Mouse (Mus musculus) kidney, embryonic 16.5 days (tissue): ENCODE data around the gene Lcn10. TPM values are rescaled to one million over a fixed set of nuclear protein-coding genes. Genes with fewer than 3 reads are reported as not detected.

Experiments
- ATAC-seq: fragments of 200-750 bp; cut with Nextera tagmentation; 2 replicates; pipeline ENCODE4 v1.8.0; 2017; ENCODE audit warnings: moderate TSS enrichment; ENCODE audit not compliant: low FRiP score, low TSS enrichment
- H3K27ac ChIP-seq: fragments of 300-500 bp; sonication (generic); 2 replicates; pipeline ENCODE4 v1.5.1; 2014; ENCODE audit warnings: low read length
- H3K27me3 ChIP-seq: fragments of 300-500 bp; sonication (generic); 2 replicates; pipeline ENCODE4 v1.6.1; 2014; ENCODE audit warnings: low read length, control low read depth, mixed read lengths; ENCODE audit not compliant: insufficient read depth
- H3K36me3 ChIP-seq: fragments of 300-500 bp; sonication (generic); 2 replicates; pipeline ENCODE4 v1.6.1; 2014; ENCODE audit warnings: low read length, control low read depth, mixed read lengths; ENCODE audit not compliant: insufficient read depth
- H3K4me1 ChIP-seq: fragments of 300-500 bp; sonication (generic); 2 replicates; pipeline ENCODE4 v1.6.1; 2014; ENCODE audit warnings: low read length, control low read depth, mixed read lengths; ENCODE audit not compliant: insufficient read depth
- H3K4me2 ChIP-seq: fragments of 300-500 bp; sonication (generic); replicated peaks from 2 replicates; pipeline ENCODE4 v1.6.1; 2014; ENCODE audit warnings: low read depth, low read length
- H3K4me3 ChIP-seq: fragments of 300-500 bp; sonication (generic); 2 replicates; pipeline ENCODE4 v1.5.1; 2014; ENCODE audit warnings: mild to moderate bottlenecking, low read length
- H3K9ac ChIP-seq: fragments of 300-500 bp; sonication (generic); replicated peaks from 2 replicates; pipeline ENCODE4 v1.6.1; 2014; ENCODE audit warnings: low read length
- H3K9me3 ChIP-seq: fragments of 300-500 bp; sonication (generic); 2 replicates; pipeline ENCODE4 v1.6.1; 2016; ENCODE audit warnings: low read length, control low read depth
- WGBS: fragments of 180-500 bp; shearing (Covaris S2); extraction: QIAGEN DNeasy Blood & Tissue Kit; methylation state at CpG from one replicate; pipeline ENCODE4 v1.1.7; 2014; 5-methylcytosine and 5-hydroxymethylcytosine counted together
- polyA plus RNA-seq: library from polyadenylated mRNA; unstranded; fragments of >200 nt; fragmentation: Nextera tagmentation; extraction: Ambion mirVana; gene quantifications from 2 replicates; pipeline ENCODE4 v1.2.1, GENCODE M21; 2015

Gene Lcn10
- not detected in 2 replicates for polyA plus RNA-seq

DNA sequence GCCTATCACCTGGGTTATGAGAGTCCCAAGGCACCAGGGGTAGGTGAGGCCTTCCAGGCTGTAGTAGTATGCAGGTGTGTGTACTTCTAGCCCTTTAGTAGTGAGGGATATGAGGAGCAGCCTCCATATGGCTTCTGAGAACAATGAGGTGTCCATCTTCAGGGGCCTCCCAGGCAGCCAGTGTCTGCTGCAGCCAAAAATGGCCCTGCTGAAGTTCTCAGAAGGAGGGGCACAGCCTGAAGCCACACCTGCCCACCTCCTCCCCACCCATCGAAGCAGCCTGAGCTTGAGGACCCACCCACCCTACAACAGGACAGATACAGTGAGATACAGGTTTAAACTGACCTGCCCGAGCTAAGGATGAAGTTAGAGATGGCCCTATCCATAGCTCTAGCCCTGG is at the start of gene Lcn10:
Lcn10 (plus strand) TSS at position 301 of the 400 bp plus-strand sequence.
- H3K4me2 ChIP-seq, result no peak within 1 kb of the TSS
- H3K9ac ChIP-seq, result no peak within 1 kb of the TSS
- H3K4me3 ChIP-seq, result no peak within 1 kb of the TSS
- H3K27ac ChIP-seq, result no peak within 1 kb of the TSS
- no peak for ATAC-seq
- H3K4me1 ChIP-seq, result no peaks in the 10 kb centered on the region
- 63% methylated on average over 2 of the region's 2 CpGs for WGBS
- H3K27me3 ChIP-seq, result no peaks in the 10 kb centered on the region
- no peaks in the 10 kb centered on the region for H3K36me3 ChIP-seq
- H3K9me3 ChIP-seq, result no peaks in the 10 kb centered on the region

DNA sequence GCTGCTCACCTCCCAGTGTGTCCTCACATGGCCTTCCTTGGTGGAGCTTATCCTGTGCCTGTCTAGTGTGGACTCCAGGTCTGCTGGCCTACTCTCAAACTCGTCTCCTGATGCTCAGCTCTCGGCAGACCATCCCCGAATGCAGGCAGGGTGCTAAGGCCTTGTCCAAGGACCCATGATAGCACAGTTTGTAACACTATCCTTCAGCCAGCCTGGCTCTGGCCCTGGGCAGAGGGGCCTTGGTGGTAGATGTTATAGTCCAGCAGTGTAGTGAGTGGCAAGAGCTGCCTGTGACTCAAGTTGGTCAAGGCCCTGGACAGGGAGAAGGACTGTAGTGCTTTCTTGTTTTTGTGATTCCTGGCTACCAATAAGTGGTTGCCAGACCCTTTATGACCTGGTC is 48.9 kb upstream of the Lcn10 start:
- ATAC-seq, result no peak
- H3K4me1 ChIP-seq, result no peaks in the 10 kb centered on the region
- no peaks in the 10 kb centered on the region for H3K27me3 ChIP-seq
- WGBS, result 88% methylated on average over 3 of the region's 3 CpGs
- H3K9me3 ChIP-seq, result no peaks in the 10 kb centered on the region
- no peak overlapping the region for H3K4me2 ChIP-seq
- H3K4me3 ChIP-seq, result no peak overlapping the region
- H3K9ac ChIP-seq, result no peak overlapping the region
- no peak overlapping the region for H3K27ac ChIP-seq
- no peaks in the 10 kb centered on the region for H3K36me3 ChIP-seq

DNA sequence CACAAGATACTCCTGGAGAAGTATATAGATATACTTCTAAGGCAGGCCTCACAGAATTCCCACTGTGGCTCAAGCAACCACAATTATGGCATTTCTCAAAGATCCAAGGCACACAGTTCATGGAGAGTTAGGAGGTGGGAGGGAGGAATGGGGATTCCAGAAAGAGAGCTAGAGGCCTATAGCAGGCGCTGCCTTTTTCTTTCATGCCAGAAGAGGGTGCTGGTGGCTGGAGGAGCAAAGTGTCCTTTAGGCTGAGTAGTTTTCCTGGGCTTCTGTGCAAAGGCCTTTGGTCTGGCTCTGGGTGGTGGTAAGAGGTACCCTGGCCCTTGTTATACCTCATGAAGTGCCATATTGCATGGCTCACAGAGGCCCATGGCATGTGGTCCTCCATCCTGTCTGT is 48.5 kb upstream of the Lcn10 start:
- 69% methylated on average over 1 of the region's 1 CpGs for WGBS
- H3K27me3 ChIP-seq, result no peaks in the 10 kb centered on the region
- no peak overlapping the region for H3K4me3 ChIP-seq
- no peaks in the 10 kb centered on the region for H3K36me3 ChIP-seq
- H3K4me1 ChIP-seq, result no peaks in the 10 kb centered on the region
- no peak overlapping the region for H3K4me2 ChIP-seq
- no peaks in the 10 kb centered on the region for H3K9me3 ChIP-seq
- H3K27ac ChIP-seq, result no peak overlapping the region
- no peak for ATAC-seq
- no peak overlapping the region for H3K9ac ChIP-seq

DNA sequence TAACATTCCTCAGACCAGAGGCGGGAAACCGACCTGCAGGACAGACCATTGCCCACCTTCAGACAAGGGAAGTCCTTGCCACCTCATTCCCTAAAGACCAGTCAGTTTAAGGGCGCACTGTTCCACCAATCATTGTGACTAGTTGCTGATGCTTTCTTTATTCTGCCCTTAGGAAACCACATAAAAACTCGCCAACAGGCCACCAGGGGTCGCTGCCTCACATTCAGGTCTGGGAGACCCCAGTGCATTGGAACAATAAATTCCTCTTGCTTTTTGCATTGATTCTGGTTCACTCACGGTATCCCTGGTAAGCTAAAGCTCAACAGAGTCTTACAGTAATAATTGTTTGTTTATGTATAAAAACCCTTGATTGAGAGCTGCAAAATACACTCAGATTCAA is 42.6 kb upstream of the Lcn10 start:
- WGBS, result 24% methylated on average over 6 of the region's 6 CpGs
- no peak for ATAC-seq

DNA sequence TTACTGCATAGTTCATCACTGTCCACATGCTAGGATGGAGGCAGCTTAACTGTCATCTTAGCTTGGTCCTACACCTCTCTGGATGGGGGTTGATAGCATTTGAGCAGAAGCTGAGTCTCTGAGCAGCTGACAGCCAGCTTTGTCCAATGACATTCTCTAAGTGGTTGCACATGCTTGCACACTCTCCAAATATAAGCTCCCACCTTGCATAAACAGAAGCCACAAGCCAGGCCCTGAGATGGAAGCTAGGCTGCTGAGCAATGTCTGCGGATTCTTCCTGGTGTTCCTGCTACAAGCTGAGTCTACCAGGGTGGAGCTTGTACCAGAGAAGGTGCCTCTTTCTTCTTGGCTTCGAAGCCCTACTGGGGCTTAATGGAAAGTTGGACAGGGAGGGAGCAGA is 29.6 kb upstream of the Lcn10 start, which contains the start of gene Lcn8:
Lcn8 (plus strand) TSS at position 219 of the 400 bp plus-strand sequence.
- Histone ChIP-seq H3K4me2 (no peak within 1 kb of the TSS), H3K4me1 (no peaks in the 10 kb centered on the region), H3K36me3 (no peaks in the 10 kb centered on the region), H3K9me3 (no peaks in the 10 kb centered on the region), H3K9ac (no peak within 1 kb of the TSS), H3K4me3 (no peak within 1 kb of the TSS), H3K27me3 (no peaks in the 10 kb centered on the region), H3K27ac (no peak within 1 kb of the TSS)
- WGBS, result 79% methylated on average over 2 of the region's 2 CpGs
- no peak for ATAC-seq

More for the DNA sequence above, 42.6 kb upstream of the Lcn10 start:
- no peaks in the 10 kb centered on the region for H3K36me3 ChIP-seq
- no peak overlapping the region for H3K4me2 ChIP-seq
- H3K4me1 ChIP-seq, result no peaks in the 10 kb centered on the region
- H3K4me3 ChIP-seq, result no peak overlapping the region
- no peak overlapping the region for H3K27ac ChIP-seq
- H3K9me3 ChIP-seq, result no peaks in the 10 kb centered on the region
- no peaks in the 10 kb centered on the region for H3K27me3 ChIP-seq
- H3K9ac ChIP-seq, result no peak overlapping the region

DNA sequence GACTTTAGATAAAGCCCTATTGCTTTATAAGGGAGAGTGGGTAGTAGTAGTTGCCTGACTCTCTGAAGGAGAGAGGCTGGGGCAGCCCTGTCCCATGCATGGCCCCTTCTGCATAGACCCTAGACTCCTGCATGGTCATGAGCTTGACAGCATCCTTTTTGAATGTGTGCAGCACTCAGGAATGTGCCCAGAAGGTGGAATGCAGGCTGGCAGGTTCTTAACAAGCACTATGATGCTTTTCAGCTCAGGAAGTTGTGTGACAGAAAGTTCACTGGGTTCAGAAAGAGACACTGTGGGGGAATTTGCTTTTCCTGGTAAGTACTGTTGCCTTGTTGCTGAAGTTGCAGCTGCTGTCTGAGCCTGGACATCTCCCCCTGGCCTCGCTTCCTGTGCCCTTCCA is 28.0 kb upstream of the Lcn10 start:
- H3K9ac ChIP-seq, result no peak overlapping the region
- no peak overlapping the region for H3K4me2 ChIP-seq
- no peaks in the 10 kb centered on the region for H3K36me3 ChIP-seq
- no peak for ATAC-seq
- H3K4me3 ChIP-seq, result no peak overlapping the region
- H3K27ac ChIP-seq, result no peak overlapping the region
- 44% methylated on average over 1 of the region's 1 CpGs for WGBS
- H3K9me3 ChIP-seq, result no peaks in the 10 kb centered on the region
- H3K4me1 ChIP-seq, result no peaks in the 10 kb centered on the region
- no peaks in the 10 kb centered on the region for H3K27me3 ChIP-seq

DNA sequence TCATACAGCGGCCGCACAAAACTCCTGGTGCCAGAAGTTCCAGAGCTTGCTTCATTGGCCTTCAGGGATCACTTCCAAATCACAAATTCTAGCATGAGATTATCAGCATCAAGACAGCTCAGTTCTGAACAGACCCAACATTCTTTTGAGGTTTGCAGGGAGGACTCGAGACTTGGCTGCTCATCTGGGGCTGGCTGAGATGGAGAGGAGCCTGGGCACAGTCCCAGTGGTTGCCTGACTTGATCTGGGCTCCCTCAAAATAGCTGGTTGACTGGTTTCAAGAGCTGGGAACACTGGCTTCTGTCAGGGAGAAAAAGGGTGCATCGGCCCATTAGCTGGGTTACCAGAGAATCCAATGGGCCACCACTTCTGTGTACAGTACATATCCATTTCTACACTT is 25.8 kb upstream of the Lcn10 start:
- no peak overlapping the region for H3K9ac ChIP-seq
- ATAC-seq, result no peak
- H3K4me3 ChIP-seq, result no peak overlapping the region
- no peaks in the 10 kb centered on the region for H3K27me3 ChIP-seq
- H3K4me2 ChIP-seq, result no peak overlapping the region
- WGBS, result 86% methylated on average over 4 of the region's 4 CpGs
- H3K4me1 ChIP-seq, result no peaks in the 10 kb centered on the region
- no peaks in the 10 kb centered on the region for H3K36me3 ChIP-seq
- H3K9me3 ChIP-seq, result no peaks in the 10 kb centered on the region
- H3K27ac ChIP-seq, result no peak overlapping the region

DNA sequence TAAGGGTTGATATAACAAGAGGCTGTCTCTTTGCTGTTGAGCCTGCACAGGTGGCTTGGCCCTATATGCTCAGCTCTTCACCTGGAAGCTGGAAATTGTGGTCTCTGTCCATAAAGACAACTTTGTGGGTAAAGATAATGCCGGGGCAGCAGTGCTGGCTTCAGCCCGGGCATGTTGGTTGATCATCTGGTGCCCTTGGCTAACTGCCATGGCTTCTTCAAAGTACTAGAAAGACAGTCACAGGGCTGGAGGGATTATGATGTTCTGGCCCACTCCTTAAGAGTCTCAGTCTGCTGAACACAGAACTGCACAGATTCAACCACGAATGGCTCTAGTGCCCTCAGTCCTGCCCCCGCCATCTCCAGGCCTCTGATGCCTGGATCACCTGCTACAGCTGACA is 25.3 kb upstream of the Lcn10 start:
- Histone ChIP-seq H3K27ac (no peak overlapping the region), H3K4me2 (no peak overlapping the region), H3K9ac (no peak overlapping the region), H3K4me1 (no peaks in the 10 kb centered on the region), H3K4me3 (no peak overlapping the region), H3K9me3 (no peaks in the 10 kb centered on the region), H3K36me3 (no peaks in the 10 kb centered on the region), H3K27me3 (no peaks in the 10 kb centered on the region)
- WGBS, result 83% methylated on average over 4 of the region's 4 CpGs
- no peak for ATAC-seq

DNA sequence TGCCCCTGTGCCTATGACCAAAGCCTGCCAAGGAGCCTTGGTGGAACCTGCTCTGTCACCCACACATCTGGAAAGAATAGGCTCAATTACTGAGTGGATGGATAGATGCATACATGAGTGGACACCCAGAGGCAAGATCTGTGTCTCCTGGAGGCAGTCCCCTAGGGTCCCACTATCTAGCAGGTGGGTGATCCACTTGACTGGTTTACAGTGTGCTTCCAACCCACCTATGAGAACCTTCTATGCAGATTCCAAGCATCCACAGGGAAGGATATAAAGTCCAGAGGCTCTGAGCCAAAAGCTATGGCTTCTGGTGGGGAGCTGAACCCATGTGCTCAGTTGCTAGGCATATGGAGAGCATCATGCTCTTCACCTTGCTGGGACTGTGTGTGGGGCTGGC is 24.9 kb upstream of the Lcn10 start, which contains the start of gene Lcn5:
Lcn5 (plus strand) TSS at position 301 of the 400 bp plus-strand sequence.
- Histone ChIP-seq H3K36me3 (no peaks in the 10 kb centered on the region), H3K4me1 (no peaks in the 10 kb centered on the region), H3K27ac (no peak within 1 kb of the TSS), H3K4me2 (no peak within 1 kb of the TSS), H3K27me3 (no peaks in the 10 kb centered on the region), H3K4me3 (no peak within 1 kb of the TSS), H3K9ac (no peak within 1 kb of the TSS), H3K9me3 (no peaks in the 10 kb centered on the region)
- ATAC-seq, result no peak

DNA sequence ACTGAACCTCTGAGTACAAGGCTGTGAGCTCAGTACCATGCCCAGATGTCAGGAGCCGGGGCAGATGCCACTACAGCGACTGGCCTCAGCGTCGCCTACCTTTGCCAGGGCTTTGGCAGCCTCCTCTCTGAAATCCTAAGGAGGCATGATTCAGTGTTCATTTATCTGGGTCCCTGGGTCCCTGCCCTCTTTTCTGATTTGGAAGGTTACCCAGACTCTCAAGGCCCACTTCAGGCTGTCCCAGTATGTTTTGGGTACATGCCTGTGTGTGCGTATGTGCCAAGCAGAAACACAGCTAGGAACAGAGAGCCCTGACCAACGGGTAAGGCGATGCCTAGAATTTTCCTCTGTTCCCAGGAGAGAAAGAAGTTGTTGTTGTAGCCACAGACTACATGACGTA is 22.2 kb upstream of the Lcn10 start:
- no peak overlapping the region for H3K9ac ChIP-seq
- H3K4me3 ChIP-seq, result no peak overlapping the region
- H3K4me1 ChIP-seq, result no peaks in the 10 kb centered on the region
- no peak for ATAC-seq
- H3K27ac ChIP-seq, result no peak overlapping the region
- no peaks in the 10 kb centered on the region for H3K9me3 ChIP-seq
- H3K4me2 ChIP-seq, result no peak overlapping the region
- WGBS, result 76% methylated on average over 8 of the region's 8 CpGs
- H3K27me3 ChIP-seq, result no peaks in the 10 kb centered on the region
- H3K36me3 ChIP-seq, result no peaks in the 10 kb centered on the region
